Mouse (Mus musculus) leukemia stem cell, adult 10-12 weeks (primary cell): ENCODE data around the gene Hist1h2af. TPM values are rescaled to one million over a fixed set of nuclear protein-coding genes. Genes with fewer than 3 reads are reported as not detected.

Experiments
- polyA plus RNA-seq: library from polyadenylated mRNA; stranded (reverse); fragments of >175 nt; gene quantifications from 2 replicates; pipeline ENCODE4 v1.2.3, GENCODE M21; 2012; ENCODE audit warnings: low replicate concordance

Hist1h2af gene
- 1,274 and 2,101 TPM in 2 replicates for polyA plus RNA-seq

GRCm38 (mm10) chr13:23533560-23534367, at the start of gene Hist1h2af:
Gene Hist1h2af, plus strand, starts transcription at chr13:23533906.

GRCm38 (mm10) chr13:23488400-23489322, 45.0 kb upstream of the Hist1h2af start, which contains the start of gene Btn2a2:
Gene Btn2a2, minus strand, starts transcription at chr13:23488857.

GRCm38 (mm10) chr13:23530901-23531875, 2.5 kb upstream of the Hist1h2af start, which contains the start of gene Hist1h4h:
Gene Hist1h4h, plus strand, starts transcription at chr13:23531050.

GRCm38 (mm10) chr13:23535137-23536075, 1.7 kb downstream of the Hist1h2af start, which contains the start of gene Hist1h3g:
Gene Hist1h3g, plus strand, starts transcription at chr13:23535422.

GRCm38 (mm10) chr13:23542999-23543607, 9.4 kb downstream of the Hist1h2af start, which contains the start of gene Hist1h2bh:
Gene Hist1h2bh, minus strand, starts transcription at chr13:23543392.

GRCm38 (mm10) chr13:23543965-23544786, 10.5 kb downstream of the Hist1h2af start, which contains the start of gene Hist1h3f:
Gene Hist1h3f, plus strand, starts transcription at chr13:23544052.

GRCm38 (mm10) chr13:23551146-23551834, 17.6 kb downstream of the Hist1h2af start, which contains the start of gene Hist1h4f:
Gene Hist1h4f, minus strand, starts transcription at chr13:23551648.

GRCm38 (mm10) chr13:23552962-23553361, 19.3 kb downstream of the Hist1h2af start, which contains the start of gene Hist1h1d:
Gene Hist1h1d, plus strand, starts transcription at chr13:23553262.

GRCm38 (mm10) chr13:23561883-23562659, 28.4 kb downstream of the Hist1h2af start, which contains the start of gene Hist1h3e:
Gene Hist1h3e, minus strand, starts transcription at chr13:23562369.

GRCm38 (mm10) chr13:23571022-23571503, 37.4 kb downstream of the Hist1h2af start, which contains the start of the genes Hist1h2ae and Hist1h2bg:
Gene Hist1h2ae, minus strand, starts transcription at chr13:23571220.
Gene Hist1h2bg, plus strand, starts transcription at chr13:23571396.

GRCm38 (mm10) chr13:23573898-23574524, 40.3 kb downstream of the Hist1h2af start, which contains the start of the genes Hist1h2bf and Hist1h2ad:
Gene Hist1h2bf, minus strand, starts transcription at chr13:23574196.
Gene Hist1h2ad, plus strand, starts transcription at chr13:23574381.

GRCm38 (mm10) chr13:23575271-23575851, 41.7 kb downstream of the Hist1h2af start, which contains the start of gene Hist1h3d:
Gene Hist1h3d, plus strand, starts transcription at chr13:23575763.

GRCm38 (mm10) chr13:23581408-23582218, 47.9 kb downstream of the Hist1h2af start, which contains the start of gene Hist1h4d:
Gene Hist1h4d, plus strand, starts transcription at chr13:23581598.

